Mouse (Mus musculus) lung, embryonic 14.5 days (tissue): ENCODE measurements at regions not wholly inside any gene's neighbourhood (a gene's known extent, or its start where the extent isn't known, plus 50 kb on each side); places are given as distances from the start of the nearest gene placed in this dataset.

ENCODE experiments used
- ATAC-seq: fragments of 200-750 bp; cut with Nextera tagmentation; 2 replicates; pipeline ENCODE4 v1.8.0; 2017; ENCODE audit warnings: mild to moderate bottlenecking, moderate TSS enrichment, moderate library complexity; ENCODE audit not compliant: insufficient read depth
- DNase-seq: peaks from one replicate; pipeline ENCODE4 v3.0.0-alpha.2; 2015
- H3K27ac ChIP-seq: fragments of 300-500 bp; sonication (generic); 2 replicates; pipeline ENCODE4 v1.5.1; 2014; ENCODE audit warnings: low read depth, mild to moderate bottlenecking, moderate library complexity
- H3K27me3 ChIP-seq: fragments of 300-500 bp; sonication (generic); 2 replicates; pipeline ENCODE4 v1.6.1; 2014; ENCODE audit warnings: low read length, control low read depth; ENCODE audit not compliant: insufficient read depth
- H3K36me3 ChIP-seq: fragments of 300-500 bp; sonication (generic); 2 replicates; pipeline ENCODE4 v1.6.1; 2014; ENCODE audit warnings: control low read depth; ENCODE audit not compliant: insufficient read depth
- H3K4me1 ChIP-seq: fragments of 300-500 bp; sonication (generic); 2 replicates; pipeline ENCODE4 v1.6.1; 2014; ENCODE audit warnings: antibody characterized with exemption, control low read depth; ENCODE audit not compliant: insufficient read depth
- H3K4me2 ChIP-seq: fragments of 300-500 bp; sonication (generic); 2 replicates; pipeline ENCODE4 v1.6.1; 2014; ENCODE audit warnings: mild to moderate bottlenecking
- H3K4me3 ChIP-seq: fragments of 300-500 bp; sonication (generic); 2 replicates; pipeline ENCODE4 v1.5.1; 2014; ENCODE audit warnings: low read depth, low read length
- H3K9ac ChIP-seq: fragments of 300-500 bp; sonication (generic); 2 replicates; pipeline ENCODE4 v1.6.1; 2014
- H3K9me3 ChIP-seq: fragments of 300-500 bp; sonication (generic); 2 replicates; pipeline ENCODE4 v1.6.1; 2016; ENCODE audit warnings: low read depth, low read length, control low read depth
- CTCF ChIP-seq: IDR thresholded peaks from 2 replicates; pipeline ENCODE4 v1.5.1; 2016; ENCODE audit warnings: antibody characterized with exemption, low read depth
- WGBS: fragments of 180-500 bp; shearing (Covaris S2); extraction: QIAGEN DNeasy Blood & Tissue Kit; methylation state at CpG from one replicate; pipeline ENCODE4 v1.1.7; 2014; 5-methylcytosine and 5-hydroxymethylcytosine counted together

DNA sequence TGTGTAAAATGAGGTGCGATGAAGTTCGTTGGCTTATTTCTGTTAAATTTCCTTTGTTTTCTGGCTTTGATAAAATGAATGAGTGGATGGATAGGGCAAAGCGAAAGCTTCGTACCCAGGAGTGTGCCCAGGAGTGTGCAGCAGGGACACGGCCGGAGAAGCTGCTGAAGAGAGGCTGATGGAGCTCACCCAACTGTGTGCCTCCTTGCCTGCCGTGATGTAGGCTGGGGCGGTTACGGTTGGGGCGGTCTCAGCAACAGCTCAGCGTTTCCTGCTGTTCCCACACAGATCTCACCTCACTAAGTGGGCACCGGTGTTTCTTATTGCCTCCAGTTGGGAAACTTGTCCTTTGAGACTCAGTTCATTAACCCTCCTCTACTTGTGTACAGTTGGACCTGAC, 208.2 kb upstream of the Ttc29 start:
- Histone ChIP-seq H3K27ac (no peak overlapping the region), H3K4me2 (no peak overlapping the region), H3K27me3 (no peaks in the 10 kb centered on the region), H3K4me3 (no peak overlapping the region), H3K9me3 (no peaks in the 10 kb centered on the region), H3K9ac (no peak overlapping the region), H3K36me3 (no peaks in the 10 kb centered on the region), H3K4me1 (peaks cover 10% of the 10 kb centered on the region; the same call in 1 of the 2 replicates)
- TF ChIP-seq CTCF = no peak
- no peak for ATAC-seq
- DNase-seq = no peak
- WGBS = 69% methylated on average over 12 of the region's 12 CpGs

DNA sequence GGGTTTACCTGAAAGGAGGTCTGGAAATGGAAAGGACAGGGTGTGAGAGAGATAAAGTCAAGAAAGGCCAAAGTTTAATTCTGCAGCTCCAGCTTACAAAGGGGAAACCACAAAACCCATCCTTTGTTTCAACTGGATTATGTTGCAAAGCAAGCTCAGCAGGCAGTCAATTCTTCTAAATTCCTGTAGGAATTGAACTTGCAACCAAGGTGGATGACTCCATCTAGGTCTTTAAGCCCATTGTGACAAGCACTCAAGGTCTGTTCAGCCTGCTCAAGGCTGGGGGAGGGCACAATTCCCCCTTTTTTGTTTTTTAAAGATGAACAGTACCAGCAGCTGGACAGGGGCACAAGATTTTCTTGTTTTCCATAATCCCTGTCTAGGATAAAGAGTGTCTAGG, 200.0 kb upstream of the Ttc29 start:
- H3K27me3 ChIP-seq = no peaks in the 10 kb centered on the region
- no peaks in the 10 kb centered on the region for H3K4me1 ChIP-seq
- H3K4me3 ChIP-seq = no peak overlapping the region
- H3K9me3 ChIP-seq = no peaks in the 10 kb centered on the region
- no peak overlapping the region for H3K4me2 ChIP-seq
- H3K27ac ChIP-seq = no peak overlapping the region
- no peak overlapping the region for H3K9ac ChIP-seq
- no peaks in the 10 kb centered on the region for H3K36me3 ChIP-seq
- DNase-seq = no peak
- no peak for ATAC-seq
- no peak for TF ChIP-seq CTCF

DNA sequence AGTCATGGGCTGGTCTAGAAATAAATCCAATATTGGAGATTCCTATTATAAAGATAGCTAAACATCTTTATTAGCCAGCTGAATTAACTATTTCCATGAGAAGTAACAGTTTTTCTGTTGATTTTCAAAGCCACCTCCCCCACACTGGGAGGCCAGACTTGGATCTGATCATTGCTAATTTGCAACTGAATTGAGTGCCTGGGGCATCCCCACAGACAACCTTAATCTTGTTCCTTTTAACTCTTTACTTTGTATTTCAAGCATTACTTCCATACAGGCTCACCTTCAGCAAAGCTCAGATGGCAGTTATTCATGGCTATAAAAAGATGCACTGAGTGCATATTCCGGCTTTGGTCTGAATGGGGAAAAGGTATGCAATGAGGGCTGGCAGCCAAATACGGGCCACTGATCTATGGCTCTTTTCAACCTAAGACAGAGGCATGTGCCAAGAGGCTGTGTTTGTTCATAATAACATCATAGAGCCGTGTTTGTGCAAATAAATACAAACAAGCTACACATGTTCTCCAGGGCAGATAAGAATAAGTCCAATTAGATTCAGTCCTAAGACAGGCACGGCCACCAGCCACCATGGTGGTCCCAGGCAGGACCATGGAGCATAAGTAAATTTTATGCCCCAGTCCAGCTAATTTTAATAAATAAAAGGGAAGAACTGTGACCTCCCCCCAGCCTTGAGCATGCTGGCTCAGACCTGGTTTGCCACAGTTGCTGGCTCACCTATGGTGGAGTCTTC, 194.5 kb upstream of the Ttc29 start:
- no peaks in the 10 kb centered on the region for H3K9me3 ChIP-seq
- ATAC-seq = no peak
- no peak overlapping the region for H3K9ac ChIP-seq
- no peak overlapping the region for H3K27ac ChIP-seq
- WGBS = 66% methylated on average over 4 of the region's 4 CpGs
- H3K4me3 ChIP-seq = no peak overlapping the region
- no peak for TF ChIP-seq CTCF
- DNase-seq = no peak
- no peaks in the 10 kb centered on the region for H3K27me3 ChIP-seq
- peaks cover 12% of the 10 kb centered on the region for H3K4me1 ChIP-seq
- H3K4me2 ChIP-seq = no peak overlapping the region
- H3K36me3 ChIP-seq = no peaks in the 10 kb centered on the region

DNA sequence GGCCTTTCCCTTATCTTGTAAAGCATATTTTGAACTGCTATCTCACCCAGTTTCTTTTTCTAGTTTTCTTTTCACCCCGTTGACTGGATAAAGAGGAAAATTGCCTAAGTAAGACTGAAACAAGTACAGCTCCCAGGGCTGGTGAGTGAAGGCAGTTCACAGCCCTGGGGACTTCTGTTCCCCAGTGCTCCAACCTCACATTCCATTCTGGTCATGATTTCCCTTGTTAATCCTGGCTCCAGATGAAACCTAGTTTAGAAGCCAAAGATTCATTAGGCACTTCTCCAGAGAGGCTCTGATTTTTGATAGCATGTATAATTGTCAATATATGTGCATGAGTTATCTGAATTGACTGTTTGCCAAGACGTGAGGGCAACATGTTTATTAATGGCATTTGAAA, 191.6 kb upstream of the Ttc29 start:
- DNase-seq = peak; percentile 51

DNA sequence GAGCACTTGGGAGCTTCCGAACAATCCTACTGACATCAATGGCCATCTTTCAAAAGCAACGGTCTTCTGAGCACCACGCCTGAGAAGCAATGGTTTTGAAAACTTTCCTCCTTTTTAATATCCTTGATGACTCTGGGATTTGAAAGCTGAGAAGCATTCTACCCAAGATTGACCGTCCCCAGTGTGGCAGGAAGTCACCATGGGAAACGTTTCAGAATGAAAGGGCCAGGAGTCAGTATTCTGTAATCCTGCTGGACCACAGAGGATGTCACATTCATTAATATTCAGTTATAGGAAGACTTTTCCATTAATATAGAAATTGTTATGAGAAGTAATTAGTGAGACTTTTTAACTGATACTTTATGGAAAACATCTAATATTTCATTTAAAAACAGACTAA, 190.1 kb upstream of the Ttc29 start:
- DNase-seq (peak; percentile 72), ATAC-seq (peak; percentile 65)
- H3K4me1 ChIP-seq = peaks cover 22% of the 10 kb centered on the region
- H3K4me3 ChIP-seq = no peak overlapping the region
- no peaks in the 10 kb centered on the region for H3K9me3 ChIP-seq
- no peak for TF ChIP-seq CTCF
- no peaks in the 10 kb centered on the region for H3K27me3 ChIP-seq
- no peak overlapping the region for H3K9ac ChIP-seq
- H3K4me2 ChIP-seq = peak overlapping the region; percentile 3; the same call in 1 of the 2 replicates
- peak overlapping the region; percentile 92 for H3K27ac ChIP-seq
- H3K36me3 ChIP-seq = no peaks in the 10 kb centered on the region
- WGBS = 20% methylated on average over 5 of the region's 5 CpGs

More for the DNA sequence above, 191.6 kb upstream of the Ttc29 start:
- Histone ChIP-seq H3K4me3 (no peak overlapping the region), H3K9ac (no peak overlapping the region), H3K4me1 (peaks cover 22% of the 10 kb centered on the region), H3K36me3 (no peaks in the 10 kb centered on the region), H3K4me2 (no peak overlapping the region), H3K9me3 (no peaks in the 10 kb centered on the region), H3K27me3 (no peaks in the 10 kb centered on the region), H3K27ac (peak overlapping the region; percentile 60; the same call in 1 of the 2 replicates)
- ATAC-seq = no peak
- WGBS = 31% methylated on average over 2 of the region's 2 CpGs
- TF ChIP-seq CTCF = no peak

DNA sequence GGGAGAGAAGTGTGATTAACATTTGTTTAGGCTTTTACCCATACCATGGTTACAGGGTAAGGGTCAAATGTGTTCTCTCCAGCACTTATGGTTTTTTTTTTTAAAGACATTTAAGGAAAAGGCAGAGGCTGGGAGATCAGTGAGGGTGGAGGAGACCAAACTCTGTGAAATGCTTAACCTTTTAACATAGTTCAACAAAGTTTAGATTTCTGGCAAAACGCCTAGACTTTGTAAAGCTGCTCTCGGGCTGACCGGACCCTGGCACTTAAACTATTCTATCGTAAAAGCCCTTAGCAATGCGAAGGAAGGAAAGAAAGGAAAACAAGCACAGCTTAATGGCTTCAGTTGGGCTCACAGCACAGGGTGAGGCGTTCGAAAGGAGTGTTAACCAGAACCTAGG, 189.6 kb upstream of the Ttc29 start:
- Histone ChIP-seq H3K27ac (peak overlapping the region; percentile 92), H3K4me3 (no peak overlapping the region), H3K27me3 (no peaks in the 10 kb centered on the region), H3K9me3 (no peaks in the 10 kb centered on the region), H3K4me2 (peak overlapping the region; percentile 7; the same call in 1 of the 2 replicates), H3K4me1 (peaks cover 24% of the 10 kb centered on the region), H3K36me3 (no peaks in the 10 kb centered on the region), H3K9ac (no peak overlapping the region)
- DNase-seq = peak; percentile 99
- WGBS = 3% methylated on average over 7 of the region's 7 CpGs
- ATAC-seq = peak; percentile 93
- TF ChIP-seq CTCF = no peak

DNA sequence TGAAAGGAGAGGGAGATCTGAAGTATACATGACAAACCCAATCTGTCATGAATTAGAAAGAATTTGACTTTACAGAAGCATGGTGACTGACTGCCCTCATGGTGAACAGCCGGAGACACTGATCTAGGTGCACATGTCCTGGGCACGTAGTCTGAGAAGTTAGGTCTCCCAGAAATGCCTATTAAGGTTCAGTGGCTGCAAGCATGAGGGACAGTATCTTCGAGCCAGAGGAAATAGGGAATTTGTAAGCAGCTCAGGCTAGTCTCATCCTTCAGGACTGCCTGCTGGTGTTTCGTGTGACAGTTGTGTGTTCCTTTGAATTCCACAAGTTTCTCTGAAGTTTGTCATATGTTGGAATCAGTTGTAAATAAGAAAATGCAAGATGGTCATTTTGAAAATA, 189.2 kb upstream of the Ttc29 start:
- H3K27me3 ChIP-seq = no peaks in the 10 kb centered on the region
- H3K4me1 ChIP-seq = peaks cover 26% of the 10 kb centered on the region
- peak overlapping the region; percentile 7; the same call in 1 of the 2 replicates for H3K4me2 ChIP-seq
- no peak for TF ChIP-seq CTCF
- 24% methylated on average over 4 of the region's 4 CpGs for WGBS
- H3K9ac ChIP-seq = no peak overlapping the region
- H3K9me3 ChIP-seq = no peaks in the 10 kb centered on the region
- no peaks in the 10 kb centered on the region for H3K36me3 ChIP-seq
- peak; percentile 50 for DNase-seq
- no peak overlapping the region for H3K4me3 ChIP-seq
- ATAC-seq = peak; percentile 51
- H3K27ac ChIP-seq = peak overlapping the region; percentile 92
